Mouse (Mus musculus): ENCODE measurements around the gene Pfkfb4.
A peak's percentile ranks its signal among the peaks of the same experiment; 100 is the strongest.

The Pfkfb4 gene

GRCm38 (mm10) chr9:109038086-109038895, 46.7 kb downstream of the Pfkfb4 start, which contains the start of gene Shisa5:
Shisa5 (plus strand) TSS chr9:109038565.
- peak; percentile 88 for DNase-seq (ENCODE audit: low spot score)

- DNase-seq (ENCODE audit: low spot score), result peak; percentile 30
These were observed 47.4 kb downstream of the Pfkfb4 start for GRCm38 (mm10) chr9:109038901-109039364.

- no peak for DNase-seq (ENCODE audit: low spot score)
These were observed 48.1 kb downstream of the Pfkfb4 start for GRCm38 (mm10) chr9:109039681-109040080.

GRCm38 (mm10) chr9:109040216-109040615, 48.6 kb downstream of the Pfkfb4 start:
- peak; percentile 45 for DNase-seq (ENCODE audit: low spot score)

- peak; percentile 70 for DNase-seq (ENCODE audit: low spot score)
These were observed 49.3 kb downstream of the Pfkfb4 start for GRCm38 (mm10) chr9:109040906-109041305.

- DNase-seq (ENCODE audit: low spot score), result no peak
These were observed 49.8 kb downstream of the Pfkfb4 start for GRCm38 (mm10) chr9:109041351-109041750.

- no peak for DNase-seq (ENCODE audit: low spot score)
These were observed 54.7 kb downstream of the Pfkfb4 start for GRCm38 (mm10) chr9:109046306-109046705.

GRCm38 (mm10) chr9:109049316-109049715, 57.7 kb downstream of the Pfkfb4 start:
- no peak for DNase-seq (ENCODE audit: low spot score)

- peak; percentile 76 for DNase-seq (ENCODE audit: low spot score)
These were observed 58.6 kb downstream of the Pfkfb4 start for GRCm38 (mm10) chr9:109049996-109050673.

GRCm38 (mm10) chr9:109050674-109050997, 59.1 kb downstream of the Pfkfb4 start:
- DNase-seq (ENCODE audit: low spot score), result no peak

- DNase-seq (ENCODE audit: low spot score), result no peak
These were observed 59.5 kb downstream of the Pfkfb4 start for GRCm38 (mm10) chr9:109051011-109051501.

- DNase-seq (ENCODE audit: low spot score), result no peak
These were observed 60.3 kb downstream of the Pfkfb4 start for GRCm38 (mm10) chr9:109051651-109052489.

GRCm38 (mm10) chr9:109052490-109053260, 61.1 kb downstream of the Pfkfb4 start:
- DNase-seq (ENCODE audit: low spot score), result no peak

- DNase-seq (ENCODE audit: low spot score), result no peak
These were observed 61.8 kb downstream of the Pfkfb4 start for GRCm38 (mm10) chr9:109053366-109053765.

- no peak for DNase-seq (ENCODE audit: low spot score)
These were observed 62.3 kb downstream of the Pfkfb4 start for GRCm38 (mm10) chr9:109053851-109054250.

GRCm38 (mm10) chr9:109054712-109055111, 63.1 kb downstream of the Pfkfb4 start:
- peak; percentile 71 for DNase-seq (ENCODE audit: low spot score)

- no peak for DNase-seq (ENCODE audit: low spot score)
These were observed 63.9 kb downstream of the Pfkfb4 start for GRCm38 (mm10) chr9:109055271-109056030.

GRCm38 (mm10) chr9:109056081-109056690, 64.6 kb downstream of the Pfkfb4 start:
- no peak for DNase-seq (ENCODE audit: low spot score)

GRCm38 (mm10) chr9:109056916-109057315, 65.3 kb downstream of the Pfkfb4 start:
- DNase-seq (ENCODE audit: low spot score), result no peak

- no peak for DNase-seq (ENCODE audit: low spot score)
These were observed 66.0 kb downstream of the Pfkfb4 start for GRCm38 (mm10) chr9:109057543-109057942.

Data from yolk sac, embryonic 10.5 days (tissue).